Mouse (Mus musculus) subcutaneous adipose tissue, adult 2 months (tissue): ENCODE results near the gene Pmf1. TPM values are rescaled to one million over a fixed set of nuclear protein-coding genes. Genes with fewer than 3 reads are reported as not detected.

Source experiments
- polyA plus RNA-seq: library from polyadenylated mRNA; depleted of rRNA; stranded (reverse); fragments of >200 nt; gene quantifications from 2 replicates; pipeline ENCODE4 v1.2.3, GENCODE M21; 2012; ENCODE audit warnings: low replicate concordance; rRNA removed

Gene Pmf1
- polyA plus RNA-seq: 35.7 and 50.0 TPM in 2 replicates

DNA sequence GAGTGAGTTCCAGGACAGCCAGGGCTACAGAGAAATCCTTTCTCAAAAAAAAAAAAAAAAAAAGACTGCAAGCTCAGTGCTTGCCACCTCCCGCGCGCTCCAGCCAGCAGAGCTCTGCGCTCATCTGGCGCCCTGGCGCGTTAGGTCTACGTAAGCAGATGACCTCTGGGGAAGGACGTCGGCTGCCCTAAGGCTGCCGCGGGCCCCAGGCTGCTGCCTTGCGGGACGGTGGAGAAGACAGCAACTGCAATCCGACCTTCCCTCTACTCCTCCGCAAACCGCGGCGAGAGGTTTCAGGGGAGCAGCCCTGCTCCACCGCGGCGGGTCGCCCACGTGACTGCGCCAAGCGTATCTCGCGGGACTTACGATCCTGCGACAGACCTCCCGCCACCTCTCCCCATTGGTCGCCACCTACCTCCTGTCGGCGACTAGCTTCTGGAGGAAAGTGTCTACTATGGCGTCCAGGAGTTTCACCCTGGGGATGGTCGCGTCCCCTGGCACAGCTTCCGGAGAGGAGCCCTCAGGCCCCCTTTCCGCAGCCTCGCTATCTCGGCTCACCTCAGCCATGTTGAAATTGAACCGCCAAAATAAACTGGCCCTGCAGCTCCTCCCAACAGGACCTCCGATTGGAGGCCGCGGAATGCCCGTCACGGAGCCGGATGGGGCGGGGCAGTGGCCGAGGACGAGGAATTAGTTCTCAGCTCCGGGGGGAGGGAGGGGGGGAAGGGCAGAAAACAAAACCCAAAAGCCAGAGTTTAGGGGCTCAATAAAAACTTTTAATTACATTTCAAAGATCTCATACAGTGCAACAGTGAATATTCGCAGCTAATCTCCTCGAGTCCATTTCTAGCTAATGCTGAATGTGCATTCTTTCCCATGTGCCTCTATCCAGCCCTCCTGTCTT lies at the start of gene Pmf1:
Pmf1 (minus strand) TSS at position 591 of the 904 bp plus-strand sequence.

DNA sequence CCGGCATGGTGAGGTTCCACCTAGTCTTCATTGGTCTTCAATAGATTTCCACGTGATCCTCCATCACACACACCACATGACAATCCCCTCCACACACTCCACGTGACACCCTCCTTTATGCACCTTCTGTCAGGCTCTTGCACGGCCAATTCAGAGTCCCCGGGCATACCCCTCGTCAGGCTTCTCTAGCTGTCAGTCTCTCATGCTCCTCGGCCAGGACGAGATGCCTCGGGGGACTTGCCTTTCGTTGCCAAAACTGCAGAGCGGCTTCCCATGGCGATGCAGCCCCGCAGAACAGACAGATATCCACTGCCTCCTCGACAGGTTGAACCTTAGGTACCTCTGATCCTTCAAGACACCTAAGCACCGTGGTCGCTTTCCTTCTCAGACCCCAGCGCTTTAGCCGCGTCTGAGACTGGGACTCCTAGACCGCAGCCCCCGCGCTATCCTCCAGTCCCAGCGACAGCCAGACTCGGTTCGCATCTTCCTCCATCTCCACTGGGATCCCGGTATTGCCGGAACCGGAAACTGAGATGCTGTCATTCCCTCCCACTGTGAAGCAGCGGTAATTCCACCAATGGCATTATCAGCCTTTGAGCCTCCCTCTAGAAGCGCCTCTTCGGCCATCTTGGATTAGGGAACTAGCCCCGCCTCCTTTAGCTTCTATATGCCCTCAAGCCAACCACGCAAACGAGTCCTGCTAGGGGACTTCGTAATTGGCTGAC lies 14.6 kb upstream of the Pmf1 start, which contains the start of gene Slc25a44:
Slc25a44 (minus strand) TSS at position 535 of the 725 bp plus-strand sequence.

DNA sequence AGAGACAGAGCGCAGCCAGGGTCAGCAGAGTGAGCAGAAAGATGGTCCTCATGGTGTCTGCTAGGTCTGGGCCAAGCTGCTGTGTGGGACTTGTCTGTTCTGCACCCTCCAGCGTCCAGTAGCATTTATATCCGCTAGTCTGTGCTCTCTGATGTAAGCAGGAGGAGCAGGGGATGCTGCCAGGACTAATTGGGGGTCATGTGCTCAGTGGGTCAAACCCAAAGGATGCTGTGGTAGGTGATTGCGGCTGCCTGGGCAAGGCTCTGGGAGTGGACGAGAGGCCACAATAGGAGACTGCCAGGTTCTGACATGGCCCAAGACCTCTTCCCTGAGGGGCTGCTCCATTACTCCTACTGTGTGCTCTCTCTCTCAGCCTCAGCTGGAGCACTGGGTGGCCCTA lies 25.8 kb downstream of the Pmf1 start, which contains the start of gene Bglap:
Bglap (minus strand) TSS at position 101 of the 400 bp plus-strand sequence.

DNA sequence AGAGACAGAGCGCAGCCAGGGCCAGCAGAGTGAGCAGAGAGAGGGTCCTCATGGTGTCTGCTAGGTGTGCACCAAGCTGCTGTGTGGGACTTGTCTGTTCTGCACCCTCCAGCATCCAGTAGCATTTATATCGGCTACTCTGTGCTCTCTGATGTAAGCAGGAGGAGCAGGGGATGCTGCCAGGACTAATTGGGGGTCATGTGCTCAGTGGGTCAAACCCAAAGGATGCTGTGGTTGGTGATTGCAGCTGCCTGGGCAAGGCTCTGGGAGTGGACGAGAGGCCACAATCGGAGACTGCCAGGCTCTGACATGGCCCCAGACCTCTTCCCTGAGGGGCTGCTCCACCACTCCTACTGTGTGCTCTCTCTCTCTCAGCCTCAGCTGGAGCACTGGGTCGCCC lies 31.5 kb downstream of the Pmf1 start, which contains the start of gene Bglap2:
Bglap2 (minus strand) TSS at position 101 of the 400 bp plus-strand sequence.

DNA sequence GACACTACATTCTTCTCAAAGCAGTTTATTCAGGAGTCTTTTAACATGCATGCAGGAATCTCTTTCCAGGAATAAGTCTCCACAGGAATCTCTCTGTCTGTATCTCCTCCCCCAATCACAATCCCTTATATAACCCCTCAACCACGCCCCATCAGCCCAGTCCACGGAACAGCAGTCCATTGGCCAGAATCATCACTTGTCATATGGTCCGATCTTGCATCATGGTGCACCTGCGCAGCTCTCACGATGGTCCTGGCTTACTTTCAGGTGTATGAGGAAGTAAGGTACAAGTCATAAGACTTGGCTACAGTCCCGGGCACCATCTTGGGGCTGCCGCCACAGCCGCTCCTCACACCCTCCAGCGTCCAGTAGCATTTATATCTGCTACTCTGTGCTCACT lies 37.5 kb downstream of the Pmf1 start, which contains the start of gene Bglap3:
Bglap3 (minus strand) TSS at position 101 of the 400 bp plus-strand sequence.

DNA sequence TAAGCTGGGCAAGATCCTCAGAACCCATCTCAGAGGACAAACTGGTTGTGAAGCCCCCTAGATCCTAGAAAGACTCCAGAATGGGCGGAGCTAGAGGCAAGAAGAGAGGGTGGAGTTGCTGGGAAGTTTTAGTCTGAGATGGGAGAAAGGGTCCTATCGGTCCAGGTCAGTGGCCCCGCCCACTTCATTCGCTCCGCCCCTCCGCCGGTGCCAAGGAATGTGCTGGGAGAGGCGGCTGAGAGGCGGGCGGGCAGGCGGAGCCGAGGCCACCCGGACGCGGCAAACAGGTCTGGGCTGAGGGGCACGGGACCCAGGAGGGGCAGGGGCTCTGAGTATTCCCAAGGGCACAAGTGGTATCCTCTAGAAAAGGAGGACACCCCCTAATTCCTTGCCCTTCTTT lies 45.8 kb downstream of the Pmf1 start, which contains the start of gene Paqr6:
Paqr6 (plus strand) TSS at position 248 of the 400 bp plus-strand sequence.

Other genes with a start within 250 kb of the Pmf1 start
- 1.3 and 2.6 TPM in 2 replicates for gene Rhbg, start 155.6 kb downstream of the Pmf1 start, polyA plus RNA-seq
- 0.33 and 0.42 TPM in 2 replicates for gene Gm38392, start 123.1 kb downstream of the Pmf1 start, polyA plus RNA-seq
- gene Tsacc, start 113.3 kb downstream of the Pmf1 start, polyA plus RNA-seq: 5.6 and 5.7 TPM in 2 replicates
- gene Cct3, start 113.2 kb downstream of the Pmf1 start, polyA plus RNA-seq: 112 and 200 TPM in 2 replicates
- gene Glmp, start 85.3 kb downstream of the Pmf1 start, polyA plus RNA-seq: 237 and 305 TPM in 2 replicates
- 39.1 and 40.3 TPM in 2 replicates for gene Tmem79, start 74.2 kb downstream of the Pmf1 start, polyA plus RNA-seq
- gene Smg5, start 74.1 kb downstream of the Pmf1 start, polyA plus RNA-seq: 60.2 and 94.7 TPM in 2 replicates
- gene Paqr6, start 45.7 kb downstream of the Pmf1 start, polyA plus RNA-seq: 10.3 and 13.1 TPM in 2 replicates
- 0.14 and 0.19 TPM in 2 replicates for gene Bglap3, start 37.6 kb downstream of the Pmf1 start, polyA plus RNA-seq
- not detected in 2 replicates for gene Bglap2, start 31.6 kb downstream of the Pmf1 start, polyA plus RNA-seq
- gene Bglap, start 25.9 kb downstream of the Pmf1 start, polyA plus RNA-seq: not detected in 2 replicates
- 57.9 and 74.4 TPM in 2 replicates for gene Slc25a44, start 14.8 kb upstream of the Pmf1 start, polyA plus RNA-seq
- 51.9 and 53.4 TPM in 2 replicates for gene Sema4a, start 50.9 kb upstream of the Pmf1 start, polyA plus RNA-seq
- gene Lmna, start 99.6 kb upstream of the Pmf1 start, polyA plus RNA-seq: 140 and 285 TPM in 2 replicates
- gene Mex3a, start 122.1 kb upstream of the Pmf1 start, polyA plus RNA-seq: 0.56 and 12.0 TPM in 2 replicates
- gene Rab25, start 138.0 kb upstream of the Pmf1 start, polyA plus RNA-seq: 0.40 and 40.0 TPM in 2 replicates
- gene Lamtor2, start 142.7 kb upstream of the Pmf1 start, polyA plus RNA-seq: 148 and 176 TPM in 2 replicates
- 63.5 and 103 TPM in 2 replicates for gene Ubqln4, start 143.4 kb upstream of the Pmf1 start, polyA plus RNA-seq
- gene Ssr2, start 165.5 kb upstream of the Pmf1 start, polyA plus RNA-seq: 270 and 325 TPM in 2 replicates
- 76.8 and 130 TPM in 2 replicates for gene Arhgef2, start 195.6 kb upstream of the Pmf1 start, polyA plus RNA-seq
- not detected in 2 replicates for gene Rxfp4, start 242.8 kb upstream of the Pmf1 start, polyA plus RNA-seq